Mouse (Mus musculus) heart, adult 2 months (tissue): ENCODE results near the gene Kalrn.
A peak's percentile ranks its signal among the peaks of the same experiment; 100 is the strongest.

ENCODE experiments used
- CTCF ChIP-seq: fragments of 200-600 bp; IDR thresholded peaks from 2 replicates; pipeline ENCODE4 v1.8.1; 2022; ENCODE audit warnings: antibody characterized with exemption, mild to moderate bottlenecking, moderate library complexity
- EP300 ChIP-seq: fragments of 200-500 bp; IDR thresholded peaks from 2 replicates; pipeline ENCODE4 v1.6.1; 2011; ENCODE audit warnings: low read depth, low read length, control low read depth; ENCODE audit not compliant: insufficient read depth
- POLR2A ChIP-seq: fragments of 200-500 bp; IDR thresholded peaks from 2 replicates; pipeline ENCODE4 v1.6.1; 2011; ENCODE audit warnings: mild to moderate bottlenecking, low read depth, low read length, control low read depth; ENCODE audit not compliant: insufficient read depth

DNA sequence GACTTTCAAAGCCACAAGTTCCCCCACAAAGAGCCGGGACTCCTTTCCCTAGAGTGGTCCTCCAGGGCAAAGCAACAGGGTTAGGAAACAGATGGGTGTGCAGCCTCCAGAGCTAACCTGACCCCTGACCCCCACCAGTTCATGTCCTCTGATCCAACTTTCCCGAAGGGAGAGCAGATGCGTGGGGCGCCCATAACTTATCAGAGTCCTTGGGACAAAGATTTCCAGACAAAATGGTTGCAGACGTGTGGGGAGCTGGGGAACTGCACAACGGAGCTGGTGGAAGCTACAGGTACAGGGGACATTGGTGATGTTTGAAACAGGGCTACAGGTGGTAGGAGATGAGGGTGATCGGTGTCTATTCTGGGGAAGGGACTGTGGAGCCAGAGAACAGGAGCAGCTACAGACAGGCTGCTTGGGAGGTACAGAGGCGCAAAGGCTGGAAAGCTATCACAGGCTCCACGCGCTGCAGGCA, 1.4 kb downstream of the Kalrn start:
- TF ChIP-seq CTCF (peak; percentile 34), EP300 (no peak), POLR2A (no peak)
